Mouse (Mus musculus): Measurements from ENCODE around the gene Usf3.
A peak's percentile ranks its signal among the peaks of the same experiment; 100 is the strongest.

The Usf3 gene

DNA sequence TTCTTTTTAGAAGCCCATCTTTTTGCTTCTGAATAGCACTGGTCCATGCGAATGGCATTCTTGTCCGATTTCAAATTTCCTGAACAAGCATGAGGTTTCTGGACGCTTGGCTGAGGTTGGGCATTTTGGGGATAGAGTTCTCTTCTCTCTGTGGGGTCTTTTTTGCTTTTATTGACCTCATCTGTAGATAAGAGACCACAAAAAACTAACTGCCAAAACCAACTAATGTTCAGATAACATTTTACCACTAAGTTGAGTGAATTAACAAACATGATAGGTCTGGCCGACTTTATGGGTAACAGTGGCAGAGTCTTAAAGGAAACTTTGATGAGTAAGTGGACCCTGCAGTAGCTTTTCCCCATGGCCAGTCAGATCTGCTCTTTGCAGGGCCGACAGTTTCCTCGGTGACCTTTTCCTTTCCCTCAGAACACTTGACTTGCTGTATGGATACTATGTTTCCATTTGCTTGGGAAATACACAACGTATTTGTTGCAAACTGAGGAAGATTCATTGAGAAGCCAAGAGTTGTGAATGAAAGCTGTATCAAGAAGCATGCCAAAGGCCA lies 1.0 kb downstream of the Usf3 start:
- no peak for DNase-seq (ENCODE audit: low spot score)

DNA sequence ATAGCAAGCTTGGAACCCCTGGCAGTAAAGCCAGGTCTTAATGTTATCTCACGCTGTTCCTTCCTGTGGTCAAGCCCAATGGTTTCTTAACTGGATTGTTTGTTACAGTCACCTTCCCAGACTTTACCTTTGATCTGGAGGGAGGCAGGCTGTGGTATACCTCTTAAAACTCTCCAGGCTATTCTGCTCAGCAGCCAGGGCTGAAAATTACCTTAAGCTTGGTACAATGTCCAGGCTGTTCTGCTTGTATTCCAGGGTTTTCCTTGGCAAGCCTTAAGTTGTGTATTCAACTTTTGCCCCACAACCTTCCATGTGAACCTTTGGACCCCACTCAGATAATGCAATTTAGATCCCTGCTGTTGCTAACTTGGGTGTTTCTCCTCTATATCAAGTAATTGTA lies 2.0 kb downstream of the Usf3 start:
- no peak for DNase-seq (ENCODE audit: low spot score)

DNA sequence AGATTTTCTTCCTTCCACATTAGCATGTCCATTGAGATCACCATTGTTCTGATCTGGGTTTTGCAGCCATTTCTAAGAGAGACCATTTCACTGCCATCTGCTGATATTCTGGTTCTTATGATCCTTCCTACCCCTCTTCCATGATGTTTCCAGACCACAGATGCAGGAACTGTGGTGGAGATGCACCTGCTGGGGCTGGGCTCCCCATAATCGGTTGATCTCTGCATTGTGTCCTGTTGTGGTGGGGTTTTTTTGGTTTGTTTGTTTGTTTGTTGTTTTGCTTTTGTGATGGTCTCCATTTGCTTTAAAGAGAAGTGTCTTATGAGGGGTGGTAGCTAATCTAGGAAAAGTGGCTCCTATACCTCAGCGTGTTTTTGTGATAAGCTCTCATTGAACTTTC lies 3.5 kb downstream of the Usf3 start:
- DNase-seq (ENCODE audit: low spot score), result no peak

DNA sequence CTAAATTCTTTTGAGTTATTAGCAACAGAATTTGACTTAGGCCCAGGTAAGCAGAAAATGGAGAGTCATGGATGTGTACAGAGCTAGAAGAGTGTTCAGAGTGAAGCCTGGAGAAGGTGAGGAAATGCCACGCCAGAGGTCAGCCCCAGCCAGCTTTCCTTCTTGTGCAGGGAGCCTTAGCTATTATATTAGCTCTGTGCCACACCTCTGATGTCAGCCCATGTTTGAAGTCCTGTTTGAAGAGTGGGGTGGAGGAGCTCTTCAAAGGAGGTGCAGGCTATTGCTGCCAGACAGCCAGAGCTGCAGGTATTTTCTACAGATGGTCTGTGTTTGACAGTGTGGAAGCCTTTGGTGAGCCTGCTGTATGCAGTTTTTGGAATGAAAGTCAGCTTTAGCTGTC lies 5.5 kb downstream of the Usf3 start:
- DNase-seq (ENCODE audit: low spot score), result no peak

DNA sequence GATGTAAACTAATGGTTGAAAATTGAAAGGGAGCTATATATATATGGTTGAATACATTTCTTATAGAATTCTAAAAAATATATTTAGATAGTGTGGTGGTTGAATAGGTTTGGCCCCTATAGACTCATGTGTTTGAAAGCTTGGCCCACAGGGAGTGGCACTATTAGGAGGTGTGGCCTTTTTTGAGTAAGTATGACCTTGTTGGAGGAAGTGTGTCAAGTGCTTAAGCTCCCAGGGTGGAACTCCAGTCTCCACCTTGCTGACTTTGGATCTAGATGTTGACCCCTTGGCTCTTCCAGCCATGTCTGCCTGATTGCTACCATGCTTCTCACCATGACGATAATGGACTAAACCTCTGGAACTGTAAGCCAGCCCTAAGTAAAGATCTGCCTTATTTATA lies 9.6 kb downstream of the Usf3 start:
- no peak for DNase-seq (ENCODE audit: low spot score)

DNA sequence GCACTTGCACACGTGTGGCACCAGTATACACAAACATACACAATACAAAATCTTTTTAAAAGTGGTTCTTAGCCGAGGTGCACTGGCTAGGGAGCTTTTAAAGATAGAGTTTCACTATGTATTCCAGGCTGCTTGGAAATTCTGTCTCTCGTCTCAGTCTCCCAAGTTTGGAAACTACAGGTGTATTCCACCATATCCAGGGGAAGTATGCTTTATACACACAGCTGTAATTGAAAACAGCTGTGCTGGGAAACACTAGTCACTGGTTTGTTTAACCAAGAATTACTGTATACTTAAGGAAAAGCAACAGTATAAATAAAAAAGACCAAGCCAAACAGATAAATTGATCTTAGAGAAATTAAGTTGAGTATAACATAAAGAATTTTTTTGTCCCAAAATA lies 11.7 kb downstream of the Usf3 start:
- no peak for DNase-seq (ENCODE audit: low spot score)

DNA sequence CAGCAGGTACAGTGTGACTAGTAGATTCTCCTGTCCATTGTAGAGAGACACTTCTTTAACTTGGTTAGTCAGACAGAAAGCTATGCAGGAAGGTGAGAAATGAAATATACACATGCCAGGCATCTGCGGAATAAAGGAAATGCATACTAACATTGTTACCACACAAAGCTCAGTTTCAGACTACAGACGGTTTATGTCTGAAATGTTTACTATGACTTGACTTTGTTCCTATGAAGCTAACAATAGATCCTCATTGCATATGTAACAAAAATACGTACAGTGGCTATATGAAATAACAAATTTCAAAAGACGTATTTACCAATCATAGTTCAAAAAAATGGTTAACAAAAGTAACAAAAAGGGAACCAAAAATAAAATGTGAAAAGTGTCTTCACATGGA lies 14.1 kb downstream of the Usf3 start:
- no peak for DNase-seq (ENCODE audit: low spot score)

DNA sequence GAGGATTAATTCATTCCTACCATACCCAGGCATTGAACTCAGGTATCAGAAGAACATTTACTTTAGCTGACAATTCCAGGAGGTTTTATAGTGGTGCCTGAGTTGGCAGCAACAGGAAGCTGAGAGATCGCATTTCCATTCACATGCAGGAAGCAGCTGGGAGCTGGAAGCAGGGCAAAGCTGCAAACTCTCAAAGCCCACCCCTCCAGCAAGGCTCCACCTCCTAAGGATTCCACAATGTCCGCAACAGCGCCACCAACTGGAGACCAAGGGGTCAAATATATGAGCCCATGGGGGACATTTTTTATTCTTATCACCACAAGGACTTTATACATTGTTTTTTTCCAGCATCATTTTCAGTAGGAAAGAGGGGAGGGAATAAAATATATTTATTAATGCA lies 15.7 kb downstream of the Usf3 start:
- DNase-seq (ENCODE audit: low spot score), result no peak

DNA sequence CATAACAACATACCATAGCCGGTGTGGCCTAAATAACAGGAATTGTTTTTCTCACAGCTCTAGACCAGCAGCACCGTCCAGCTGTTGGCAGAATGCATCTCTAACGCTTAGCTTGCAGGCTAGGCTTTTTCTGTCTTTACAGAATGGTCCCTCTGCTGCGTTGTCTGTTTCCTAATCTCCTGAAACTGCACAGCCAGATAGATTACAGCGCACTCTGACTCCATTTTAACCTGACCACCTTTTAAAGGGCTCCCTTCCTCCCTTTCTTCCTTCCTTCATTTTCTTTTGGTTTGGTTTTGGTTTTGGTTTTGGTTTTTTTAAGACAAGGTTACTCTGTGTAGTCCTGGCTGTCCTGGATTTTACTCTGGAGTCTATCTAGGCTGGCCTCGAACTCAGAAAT lies 17.0 kb downstream of the Usf3 start:
- DNase-seq (ENCODE audit: low spot score), result no peak

DNA sequence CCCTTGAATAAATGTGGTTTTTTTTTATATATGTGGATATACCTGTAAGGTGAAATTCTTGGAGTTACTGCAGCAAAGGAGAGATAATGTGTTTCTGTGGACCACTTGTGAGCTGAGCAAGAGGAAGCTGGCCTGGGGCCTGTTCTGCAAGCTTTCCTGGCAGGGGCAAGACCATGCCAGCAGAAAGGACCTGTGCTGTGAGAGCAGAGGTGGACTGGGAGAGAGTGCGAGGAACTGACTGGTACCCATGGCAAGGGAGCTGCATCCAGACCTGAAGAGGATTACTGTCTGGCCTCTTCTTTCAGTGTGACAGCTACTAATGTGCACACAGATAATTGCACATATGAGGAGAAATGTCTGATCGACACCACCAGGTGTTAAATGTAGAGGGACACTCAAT lies 17.9 kb downstream of the Usf3 start:
- DNase-seq (ENCODE audit: low spot score), result no peak

DNA sequence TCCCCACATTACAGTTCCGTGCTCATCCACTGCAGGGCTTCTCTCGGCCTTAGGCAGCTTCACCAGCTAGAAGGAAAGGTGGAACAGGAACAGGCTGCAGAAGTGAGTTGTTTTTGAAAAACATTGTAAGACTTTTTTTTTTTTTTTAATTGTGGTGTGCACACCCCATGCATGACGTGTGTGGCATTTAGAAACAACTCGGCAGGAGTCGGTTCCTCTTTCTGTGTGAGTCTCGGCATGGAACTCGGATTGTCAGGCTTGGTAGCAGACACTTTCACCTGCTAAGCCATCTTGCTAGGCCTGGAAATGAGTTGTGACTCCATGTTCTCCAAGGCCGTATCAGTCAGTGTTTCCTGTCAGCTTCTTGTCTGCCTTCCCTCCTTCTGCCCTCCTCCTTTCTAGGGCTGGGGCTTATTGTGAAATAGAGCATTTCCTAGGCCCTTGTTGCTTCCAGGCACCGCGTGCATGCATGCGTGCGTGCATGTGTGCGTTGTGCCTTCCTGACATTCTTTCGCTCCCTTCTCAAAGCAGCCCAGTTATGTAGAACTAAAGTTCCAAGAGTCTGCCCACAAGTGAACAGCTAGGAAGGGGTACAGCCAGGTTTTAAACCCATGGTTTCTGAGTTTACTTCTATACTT lies 26.1 kb downstream of the Usf3 start:
- no peak for DNase-seq (ENCODE audit: low spot score)

DNA sequence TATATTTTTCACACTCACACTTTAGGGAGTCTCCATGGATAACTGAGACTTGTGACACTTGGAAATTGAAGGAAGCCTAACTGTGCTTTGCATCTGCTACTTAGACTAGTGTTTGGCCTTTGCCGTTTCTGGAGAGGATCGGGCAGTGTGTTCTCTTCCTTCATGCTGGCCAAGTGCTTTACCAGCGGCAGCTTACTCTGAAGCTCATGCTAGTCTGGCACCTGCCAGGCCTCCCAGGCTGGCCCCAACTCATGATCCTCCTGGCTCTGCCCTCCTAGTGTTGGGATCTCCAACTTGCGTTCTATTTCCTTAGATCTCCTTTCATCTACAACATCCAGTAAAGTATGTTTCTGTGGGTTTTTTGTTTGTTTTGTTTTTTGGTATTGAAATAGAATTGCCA lies 27.1 kb downstream of the Usf3 start:
- no peak for DNase-seq (ENCODE audit: low spot score)

DNA sequence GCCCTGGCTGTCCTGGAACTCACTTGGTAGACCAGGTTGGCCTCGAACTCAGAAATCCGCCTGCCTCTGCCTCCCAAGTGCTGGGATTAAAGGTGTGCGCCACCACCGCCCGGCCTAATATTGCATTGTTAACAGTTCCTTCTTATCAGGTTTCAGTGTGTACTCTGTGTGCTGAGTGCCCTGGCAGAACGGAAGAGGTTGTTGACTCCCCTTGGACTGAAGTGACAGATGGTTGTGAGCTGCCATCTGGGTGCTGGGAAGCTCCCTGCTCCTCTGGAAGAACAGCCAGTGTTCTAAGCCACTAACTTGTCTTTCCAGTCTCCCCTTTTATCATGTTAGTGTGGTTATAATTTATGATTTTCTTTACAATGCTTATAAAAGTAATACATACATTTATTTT lies 31.3 kb downstream of the Usf3 start:
- no peak for DNase-seq (ENCODE audit: low spot score)

DNA sequence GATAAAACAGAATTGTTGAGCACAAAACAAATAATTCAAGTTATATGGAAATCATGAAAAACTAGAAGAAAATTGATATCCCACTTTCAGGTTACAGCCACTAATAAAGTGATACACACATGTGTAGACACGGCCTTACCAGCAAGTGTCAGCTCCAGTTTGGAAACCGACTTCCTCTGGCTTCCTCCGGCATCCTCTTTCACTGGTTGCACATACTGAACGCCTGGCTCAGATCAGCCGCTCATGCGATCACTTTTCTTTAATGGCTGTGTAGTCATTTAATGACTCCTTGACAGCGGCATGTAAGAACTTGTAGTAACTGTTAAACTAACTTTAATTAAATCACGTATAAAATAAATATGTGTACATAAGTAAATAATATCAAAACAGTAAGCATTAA lies 32.9 kb downstream of the Usf3 start:
- no peak for DNase-seq (ENCODE audit: low spot score)

DNA sequence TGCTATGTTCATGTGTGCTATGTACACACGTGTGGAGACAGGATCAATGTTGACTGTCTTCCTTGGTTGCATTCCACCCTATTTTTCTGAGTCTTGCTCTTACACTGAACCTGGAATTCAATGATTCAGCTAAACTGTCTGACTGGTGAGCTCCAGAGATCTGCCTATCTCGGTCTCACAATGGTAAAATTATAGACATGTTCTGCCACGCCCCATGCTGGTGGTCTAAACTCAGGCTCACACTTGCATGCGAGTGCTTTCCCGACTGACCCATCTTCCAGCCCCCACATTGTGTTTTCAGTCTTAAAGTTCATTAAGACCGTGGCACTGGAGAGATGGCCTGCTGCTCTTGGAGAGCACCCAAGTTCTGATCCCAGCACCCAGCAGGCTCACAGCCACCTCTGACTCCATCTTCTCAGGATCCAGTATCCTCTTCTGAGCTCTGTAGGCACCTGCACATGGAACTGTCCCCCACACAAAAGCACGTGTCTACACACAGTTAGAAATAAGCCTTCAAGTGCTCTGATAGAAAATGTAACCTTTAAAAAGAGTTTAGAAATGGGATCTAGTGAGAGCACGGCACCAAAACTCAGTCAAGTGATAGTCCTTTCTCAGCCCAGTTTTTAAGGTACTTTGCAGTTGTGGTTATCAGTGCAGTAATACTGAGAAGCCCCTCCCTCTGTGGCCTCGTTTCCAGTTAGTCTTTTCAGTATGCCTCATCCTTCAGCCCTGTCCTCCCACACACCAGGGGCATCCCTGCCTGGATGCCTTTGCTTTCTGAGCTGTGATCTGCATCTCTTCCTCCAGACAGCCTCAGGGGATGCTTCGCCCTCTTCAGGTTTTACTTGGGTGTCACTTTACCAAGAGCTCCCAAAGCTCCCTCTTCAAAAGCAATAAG lies 37.4 kb downstream of the Usf3 start:
- DNase-seq (ENCODE audit: low spot score), result no peak

DNA sequence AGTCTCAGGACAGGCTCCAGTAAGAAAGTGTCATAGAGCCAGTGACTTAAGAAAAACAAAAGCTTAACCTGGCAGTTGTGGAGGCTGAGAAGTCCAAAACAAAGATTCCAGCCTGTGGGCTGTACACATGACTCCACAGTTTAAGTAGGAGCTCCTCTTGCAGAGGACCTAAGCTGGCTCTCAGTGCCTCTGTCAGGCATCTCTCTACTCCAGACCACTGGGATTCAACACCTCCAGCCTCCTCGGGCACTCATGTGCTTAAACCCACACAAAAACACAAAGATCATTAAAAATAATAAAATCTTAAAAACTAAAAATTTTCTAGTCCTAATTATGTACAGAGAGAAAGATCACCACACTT lies 38.0 kb downstream of the Usf3 start:
- DNase-seq (ENCODE audit: low spot score), result no peak

DNA sequence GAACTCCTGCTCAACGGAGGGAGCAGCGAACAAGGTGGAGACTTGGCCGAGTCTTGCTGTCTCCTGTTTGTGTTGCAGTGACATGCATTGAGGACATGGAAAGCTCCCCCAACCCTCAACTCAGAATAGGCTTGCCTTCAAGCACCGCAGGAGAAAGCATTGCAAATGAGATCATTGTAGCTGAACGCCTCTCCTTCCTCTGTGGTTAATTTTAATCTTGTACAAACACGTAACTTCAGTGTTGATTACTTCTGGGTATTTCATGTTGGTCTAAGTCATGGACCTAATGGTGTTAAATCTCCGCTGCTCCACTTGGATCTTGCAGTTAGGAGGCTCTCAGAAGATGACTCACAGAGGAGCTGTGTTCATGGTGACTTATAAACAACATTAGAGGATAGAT lies 39.7 kb downstream of the Usf3 start:
- no peak for DNase-seq (ENCODE audit: low spot score)

DNA sequence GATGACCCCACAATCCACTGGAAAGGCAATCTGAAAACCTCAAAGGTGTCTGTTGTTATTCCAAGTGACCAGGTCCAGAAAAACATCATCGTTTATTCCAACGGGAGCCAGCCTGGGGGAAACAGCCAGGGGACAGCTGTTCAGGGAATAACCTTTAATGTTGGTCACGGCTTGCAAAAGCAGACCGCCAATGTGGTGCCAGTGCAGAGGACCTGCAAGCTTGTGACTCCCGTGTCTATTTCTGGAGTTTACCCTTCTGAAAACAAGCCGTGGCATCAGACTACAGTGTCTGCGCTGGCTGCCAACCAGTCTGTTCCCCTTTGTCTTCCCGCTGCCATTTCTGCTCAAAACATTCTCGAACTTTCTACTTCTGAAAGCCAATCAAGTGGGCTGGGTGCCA lies 42.5 kb downstream of the Usf3 start:
- DNase-seq (ENCODE audit: low spot score), result no peak

DNA sequence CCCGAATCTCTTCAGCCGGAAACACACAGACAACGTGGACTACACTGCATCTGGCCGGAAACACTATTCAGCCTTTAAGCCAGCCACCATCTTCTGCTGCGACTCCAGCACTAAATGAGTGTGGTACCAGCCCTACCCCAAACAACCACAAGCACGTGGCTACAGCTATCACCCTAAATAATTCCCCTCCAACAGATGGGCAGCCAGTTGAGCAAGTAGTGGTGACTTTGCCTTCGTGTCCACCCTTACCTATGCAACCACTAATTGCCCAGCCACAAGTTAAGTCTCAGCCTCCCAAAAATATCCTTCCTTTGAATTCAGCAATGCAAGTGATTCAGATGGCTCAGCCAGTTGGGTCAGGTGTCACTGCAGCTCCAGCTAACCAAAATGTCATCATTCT lies 43.4 kb downstream of the Usf3 start:
- DNase-seq (ENCODE audit: low spot score), result no peak

DNA sequence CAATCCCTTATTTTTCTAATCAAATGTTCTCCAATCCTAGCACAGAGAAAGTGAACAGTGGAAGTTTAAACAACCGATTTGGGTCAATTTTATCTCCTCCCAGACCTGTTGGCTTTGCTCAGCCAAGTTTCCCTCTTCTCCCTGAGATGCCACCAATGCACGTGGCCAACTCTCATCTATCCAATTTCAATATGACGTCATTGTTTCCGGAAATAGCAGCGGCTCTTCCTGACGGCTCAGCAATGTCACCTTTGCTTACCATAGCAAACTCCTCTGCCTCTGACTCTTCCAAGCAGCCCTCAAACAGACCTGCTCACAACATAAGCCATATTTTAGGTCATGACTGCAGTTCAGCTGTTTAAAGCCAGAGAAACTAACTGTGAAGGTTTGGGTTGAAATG lies 48.4 kb downstream of the Usf3 start:
- DNase-seq (ENCODE audit: low spot score), result no peak

DNA sequence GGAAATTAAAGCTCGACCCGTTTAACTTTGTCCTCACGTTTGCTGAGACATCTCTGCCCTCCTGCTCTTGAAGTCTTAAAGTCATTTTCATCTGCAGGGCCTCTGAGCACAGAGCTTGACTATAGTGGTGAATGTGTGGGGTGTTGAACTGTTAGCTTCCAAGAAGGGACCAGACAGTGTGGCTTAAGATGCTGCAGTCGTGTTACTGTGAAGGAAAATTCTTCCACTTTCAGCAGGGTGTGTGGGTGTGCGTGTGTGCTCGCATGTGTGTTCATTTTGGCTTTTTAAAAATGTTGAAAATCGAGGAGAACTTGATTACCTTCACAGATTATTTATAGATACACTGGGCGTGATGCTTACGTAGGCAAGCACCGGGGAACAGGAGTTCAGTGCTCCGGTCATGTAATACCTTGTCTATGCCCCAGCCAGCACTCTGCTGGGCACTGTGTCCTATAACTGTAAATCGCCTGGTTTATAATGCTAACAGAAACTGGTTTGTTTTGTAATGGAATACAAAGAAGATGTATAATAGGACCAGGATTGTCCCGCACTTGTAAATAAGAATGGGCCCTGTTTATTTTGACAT lies 53.8 kb downstream of the Usf3 start:
- DNase-seq (ENCODE audit: low spot score), result no peak

DNA sequence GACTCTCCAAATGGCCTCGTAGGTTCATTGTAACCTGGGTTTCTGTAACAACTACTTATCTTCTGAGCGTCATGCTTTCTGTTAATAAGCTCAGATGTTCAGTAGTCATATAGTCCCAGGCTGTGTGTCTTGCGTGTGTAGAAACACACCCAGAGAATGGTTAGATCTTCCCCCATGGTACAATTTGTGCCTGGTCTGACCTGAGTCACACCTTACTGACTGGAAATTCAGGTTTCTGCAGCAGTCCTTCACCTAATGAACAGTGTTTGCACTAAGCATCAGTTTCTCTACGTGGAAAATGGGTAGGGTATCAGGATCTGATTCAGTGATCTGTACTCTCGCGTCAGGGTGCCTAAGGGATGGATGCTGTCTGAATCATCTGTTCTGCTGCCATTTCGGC lies 60.0 kb downstream of the Usf3 start:
- peak; percentile 24 for DNase-seq (ENCODE audit: low spot score)

DNA sequence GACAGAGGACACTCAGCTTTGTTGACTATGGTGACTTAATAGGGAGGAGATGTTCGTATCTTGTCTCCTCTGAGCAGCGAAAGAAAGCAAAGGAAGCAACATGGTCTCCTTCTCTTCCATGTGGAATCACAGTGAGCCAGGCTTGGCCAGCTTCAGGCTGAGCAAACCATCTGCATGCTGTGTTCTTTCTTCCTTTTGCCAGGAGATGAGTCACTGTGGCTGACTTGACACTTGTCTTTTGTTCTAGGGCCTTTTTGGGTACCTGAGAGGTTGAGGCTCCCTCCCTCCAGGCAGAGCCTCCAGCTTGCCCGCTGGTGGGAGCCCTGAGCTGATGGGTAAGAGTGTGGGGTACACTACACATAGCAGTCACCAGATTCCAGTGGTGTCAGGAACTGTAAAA lies 64.8 kb downstream of the Usf3 start:
- no peak for DNase-seq (ENCODE audit: low spot score)

Measured in urinary bladder, postnatal 14 days (tissue).